Mouse (Mus musculus) lung, embryonic 16.5 days (tissue): ENCODE data around the gene Treml1. TPM values are rescaled to one million over a fixed set of nuclear protein-coding genes. Genes with fewer than 3 reads are reported as not detected.
"Not testable (repeated sequence)": the region's sequence is repeated elsewhere in the genome, so short reads cannot be mapped to it uniquely, and the experiment has no call there.

Source experiments
- ATAC-seq: fragments of 200-750 bp; cut with Nextera tagmentation; 2 replicates; pipeline ENCODE4 v1.8.0; 2017; ENCODE audit warnings: low read depth, mild to moderate bottlenecking, moderate library complexity
- H3K27ac ChIP-seq: fragments of 300-500 bp; sonication (generic); 2 replicates; pipeline ENCODE4 v1.5.1; 2014; ENCODE audit warnings: mild to moderate bottlenecking, control low read depth, low read length
- H3K27me3 ChIP-seq: fragments of 300-500 bp; sonication (generic); 2 replicates; pipeline ENCODE4 v1.6.1; 2014; ENCODE audit warnings: low read depth, low read length, mixed read lengths; ENCODE audit not compliant: control insufficient read depth, insufficient read depth
- H3K36me3 ChIP-seq: fragments of 300-500 bp; sonication (generic); 2 replicates; pipeline ENCODE4 v1.6.1; 2014; ENCODE audit warnings: low read length; ENCODE audit not compliant: control insufficient read depth, insufficient read depth
- H3K4me1 ChIP-seq: fragments of 300-500 bp; sonication (generic); replicated peaks from 2 replicates; pipeline ENCODE4 v1.6.1; 2014; ENCODE audit warnings: low read length, mixed read lengths; ENCODE audit not compliant: control insufficient read depth, insufficient read depth
- H3K4me2 ChIP-seq: fragments of 300-500 bp; sonication (generic); 2 replicates; pipeline ENCODE4 v1.6.1; 2014; ENCODE audit warnings: low read depth, low read length, control low read depth
- H3K4me3 ChIP-seq: fragments of 300-500 bp; sonication (generic); 2 replicates; pipeline ENCODE4 v1.5.1; 2014; ENCODE audit warnings: mild to moderate bottlenecking, low read length, control low read depth
- H3K9ac ChIP-seq: fragments of 300-500 bp; sonication (generic); 2 replicates; pipeline ENCODE4 v1.6.1; 2014; ENCODE audit warnings: low read length, control low read depth
- H3K9me3 ChIP-seq: fragments of 300-500 bp; sonication (generic); 2 replicates; pipeline ENCODE4 v1.6.1; 2016; ENCODE audit warnings: low read length; ENCODE audit not compliant: control insufficient read depth
- WGBS: fragments of 180-500 bp; shearing (Covaris S2); extraction: QIAGEN DNeasy Blood & Tissue Kit; methylation state at CpG from one replicate; pipeline ENCODE4 v1.1.7; 2014; 5-methylcytosine and 5-hydroxymethylcytosine counted together
- polyA plus RNA-seq: library from polyadenylated mRNA; unstranded; fragments of >200 nt; fragmentation: Nextera tagmentation; extraction: Ambion mirVana; gene quantifications from 2 replicates; pipeline ENCODE4 v1.2.1, GENCODE M21; 2015

Treml1 gene
- polyA plus RNA-seq, 1 experiment from 2014 or later = 2.6 TPM

- H3K4me2 ChIP-seq = no peak overlapping the region
- no peak overlapping the region for H3K4me3 ChIP-seq
- no peak for ATAC-seq
- H3K9me3 ChIP-seq = no peaks in the 10 kb centered on the region
- WGBS = 69% methylated on average over 2 of the region's 2 CpGs
- H3K4me1 ChIP-seq = no peaks in the 10 kb centered on the region
- no peak overlapping the region for H3K9ac ChIP-seq
- no peak overlapping the region for H3K27ac ChIP-seq
- no peaks in the 10 kb centered on the region for H3K27me3 ChIP-seq
- H3K36me3 ChIP-seq = no peaks in the 10 kb centered on the region
Observed at GRCm38 (mm10) chr17:48347287-48347686, 12.4 kb upstream of the Treml1 start.

- ATAC-seq = no peak
- Histone ChIP-seq H3K36me3 (no peaks in the 10 kb centered on the region), H3K4me2 (no peak overlapping the region), H3K4me1 (no peaks in the 10 kb centered on the region), H3K27ac (no peak overlapping the region), H3K27me3 (no peaks in the 10 kb centered on the region), H3K4me3 (no peak overlapping the region), H3K9me3 (no peaks in the 10 kb centered on the region), H3K9ac (no peak overlapping the region)
- 72% methylated on average over 5 of the region's 5 CpGs for WGBS
Observed at GRCm38 (mm10) chr17:48350681-48351193, 9.0 kb upstream of the Treml1 start.

- not testable (repeated sequence) for H3K27ac ChIP-seq, H3K4me2 ChIP-seq, ATAC-seq, H3K9ac ChIP-seq, H3K27me3 ChIP-seq, H3K36me3 ChIP-seq, H3K4me3 ChIP-seq, H3K9me3 ChIP-seq, H3K4me1 ChIP-seq
- 76% methylated on average over 7 of the region's 7 CpGs for WGBS
Observed at GRCm38 (mm10) chr17:48352976-48353375, 6.7 kb upstream of the Treml1 start.

- Histone ChIP-seq H3K27ac (no peak overlapping the region), H3K9ac (no peak overlapping the region), H3K27me3 (no peaks in the 10 kb centered on the region), H3K4me2 (no peak overlapping the region), H3K4me3 (no peak overlapping the region), H3K4me1 (no peaks in the 10 kb centered on the region), H3K36me3 (no peaks in the 10 kb centered on the region), H3K9me3 (no peaks in the 10 kb centered on the region)
- 85% methylated on average over 3 of the region's 3 CpGs for WGBS
- ATAC-seq = no peak
Observed at GRCm38 (mm10) chr17:48355822-48356221, 3.9 kb upstream of the Treml1 start.

DNA sequence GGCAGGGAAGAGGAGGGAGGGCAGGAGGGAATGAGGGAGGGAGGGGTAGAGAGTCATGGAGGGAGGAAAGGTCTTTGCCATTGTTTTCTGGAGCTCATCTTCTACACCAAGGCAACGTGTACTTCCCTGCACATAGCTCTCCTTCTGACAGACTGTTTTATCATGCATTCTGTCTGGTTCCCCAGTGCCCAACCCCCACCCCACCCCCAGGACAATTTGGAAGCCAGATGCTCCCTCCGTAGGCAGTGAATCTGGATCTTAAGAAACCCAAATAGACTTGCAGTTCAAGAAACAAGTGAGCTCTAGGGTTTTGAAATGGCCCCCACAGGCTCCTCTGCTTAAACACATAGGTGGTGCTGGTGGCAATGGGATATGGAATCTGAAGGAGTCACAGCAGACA lies 1.8 kb upstream of the Treml1 start:
- Histone ChIP-seq H3K9ac (no peak overlapping the region), H3K36me3 (no peaks in the 10 kb centered on the region), H3K4me1 (no peaks in the 10 kb centered on the region), H3K4me2 (no peak overlapping the region), H3K9me3 (no peaks in the 10 kb centered on the region), H3K27ac (no peak overlapping the region), H3K27me3 (no peaks in the 10 kb centered on the region), H3K4me3 (no peak overlapping the region)
- no peak for ATAC-seq
- 50% methylated on average over 2 of the region's 2 CpGs for WGBS

- Histone ChIP-seq H3K27ac (no peak overlapping the region), H3K4me1 (no peaks in the 10 kb centered on the region), H3K4me3 (no peak overlapping the region), H3K27me3 (no peaks in the 10 kb centered on the region), H3K9ac (no peak overlapping the region), H3K9me3 (no peaks in the 10 kb centered on the region), H3K36me3 (no peaks in the 10 kb centered on the region), H3K4me2 (no peak overlapping the region)
- no peak for ATAC-seq
- WGBS = 38% methylated on average over 4 of the region's 4 CpGs
Observed at GRCm38 (mm10) chr17:48360462-48360861, 746 bp downstream of the Treml1 start.

GRCm38 (mm10) chr17:48362346-48362745 lies 2.6 kb downstream of the Treml1 start:
- H3K4me2 ChIP-seq = no peak overlapping the region
- no peaks in the 10 kb centered on the region for H3K9me3 ChIP-seq
- H3K27me3 ChIP-seq = no peaks in the 10 kb centered on the region
- H3K36me3 ChIP-seq = no peaks in the 10 kb centered on the region
- H3K4me1 ChIP-seq = no peaks in the 10 kb centered on the region
- H3K9ac ChIP-seq = no peak overlapping the region
- no peak overlapping the region for H3K4me3 ChIP-seq
- no peak overlapping the region for H3K27ac ChIP-seq
- 40% methylated on average over 3 of the region's 3 CpGs for WGBS
- no peak for ATAC-seq

DNA sequence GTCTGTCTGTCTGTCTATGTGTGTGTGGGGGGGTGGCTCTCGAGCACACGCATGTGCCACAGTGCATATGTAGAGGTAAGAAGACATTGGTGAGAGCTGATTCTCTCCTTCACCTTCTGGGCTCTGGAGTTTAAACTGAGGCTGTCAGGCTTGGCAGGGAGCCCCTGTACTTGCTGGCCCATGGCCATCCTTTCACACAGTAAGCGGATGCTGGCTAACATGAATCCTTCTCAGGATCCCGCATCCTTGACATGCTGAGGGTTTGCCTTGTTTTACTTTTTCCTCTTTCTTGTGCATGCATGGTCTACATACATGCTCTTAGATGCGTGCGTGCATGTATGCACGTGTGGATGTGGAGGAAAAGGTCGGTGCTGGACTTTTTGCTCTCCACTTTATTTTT lies 3.2 kb downstream of the Treml1 start:
- H3K4me2 ChIP-seq = no peak overlapping the region
- no peaks in the 10 kb centered on the region for H3K27me3 ChIP-seq
- WGBS = 71% methylated on average over 8 of the region's 8 CpGs

DNA sequence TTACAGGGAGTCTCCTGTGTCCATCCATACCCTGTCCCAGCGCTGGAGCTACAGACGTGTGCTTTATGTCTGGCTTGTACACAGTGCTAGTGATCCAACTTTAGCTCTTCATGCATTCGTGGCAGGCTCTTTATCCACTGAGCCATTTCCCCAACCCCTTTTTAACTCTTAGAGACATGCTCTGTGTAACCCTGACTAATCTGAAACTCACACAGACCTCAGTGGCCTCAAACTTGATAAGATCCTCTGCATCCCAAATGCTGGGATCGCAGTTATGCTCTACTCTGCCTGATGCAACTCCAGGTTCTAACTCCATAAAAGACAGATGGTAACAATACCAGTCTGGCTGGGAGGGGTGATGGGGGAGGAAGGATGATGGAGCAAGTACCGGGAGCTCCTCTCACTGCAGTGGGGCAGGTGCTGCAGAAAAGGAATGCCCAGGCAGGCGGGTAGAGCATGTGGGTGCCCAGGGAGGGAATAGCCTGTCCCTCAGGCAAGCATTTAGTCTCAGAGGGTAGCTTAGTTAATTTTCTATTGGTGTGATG lies 3.8 kb downstream of the Treml1 start:
- Histone ChIP-seq H3K9me3 (no peaks in the 10 kb centered on the region), H3K4me2 (no peak overlapping the region), H3K36me3 (no peaks in the 10 kb centered on the region), H3K4me1 (no peaks in the 10 kb centered on the region), H3K27me3 (no peaks in the 10 kb centered on the region), H3K27ac (no peak overlapping the region), H3K4me3 (no peak overlapping the region), H3K9ac (no peak overlapping the region)
- no peak for ATAC-seq
- 63% methylated on average over 6 of the region's 6 CpGs for WGBS

More for the DNA sequence above, 3.2 kb downstream of the Treml1 start:
- H3K9me3 ChIP-seq = no peaks in the 10 kb centered on the region
- no peak overlapping the region for H3K4me3 ChIP-seq
- no peak for ATAC-seq
- no peaks in the 10 kb centered on the region for H3K4me1 ChIP-seq
- no peaks in the 10 kb centered on the region for H3K36me3 ChIP-seq
- no peak overlapping the region for H3K9ac ChIP-seq
- no peak overlapping the region for H3K27ac ChIP-seq
